Mouse (Mus musculus): ENCODE measurements around the gene Rnf207. TPM values are rescaled to one million over a fixed set of nuclear protein-coding genes. Genes with fewer than 3 reads are reported as not detected.

The Rnf207 gene
- total RNA-seq, 2 experiments from 2014 or later: not detected

DNA sequence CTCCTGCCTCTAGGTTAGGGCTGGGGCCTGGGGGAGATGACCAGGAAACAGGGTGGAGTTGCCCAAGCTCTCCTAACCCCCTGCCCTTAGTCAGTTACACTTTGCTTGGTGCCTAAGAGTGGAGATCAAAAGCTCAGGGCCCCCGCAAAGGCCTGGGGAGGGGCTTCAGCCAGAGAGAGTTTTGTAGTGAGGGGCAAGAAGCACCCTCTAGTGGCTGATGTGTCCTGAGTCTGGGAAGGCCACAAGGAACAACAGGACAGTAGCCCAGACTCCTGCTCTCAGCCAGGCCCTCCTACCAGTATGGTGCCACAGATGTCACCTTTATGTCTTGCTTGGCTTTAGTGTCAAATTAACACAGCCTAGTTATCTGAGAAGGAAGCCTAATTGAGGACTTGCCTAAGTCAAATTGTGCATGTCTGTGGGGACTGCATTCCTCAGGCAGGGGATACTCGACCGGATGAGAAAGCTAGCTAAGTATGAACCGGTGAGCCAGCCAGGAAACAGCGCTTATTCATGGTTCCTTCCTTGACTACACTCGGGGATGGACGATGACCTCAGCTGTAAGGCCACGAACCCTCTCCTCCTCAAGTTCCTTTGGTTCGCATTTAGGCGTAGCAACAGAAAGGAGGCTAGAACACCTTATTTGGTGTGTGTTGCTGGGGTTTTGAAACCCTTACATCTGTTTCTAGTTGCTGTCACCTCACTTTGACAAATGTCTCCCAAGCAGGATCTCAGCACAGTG is 24.4 kb downstream of the Rnf207 start:
- DNase-seq: no peak

- no peak for DNase-seq
Observed at GRCm38 (mm10) chr4:152292102-152292765, 26.6 kb downstream of the Rnf207 start.

DNA sequence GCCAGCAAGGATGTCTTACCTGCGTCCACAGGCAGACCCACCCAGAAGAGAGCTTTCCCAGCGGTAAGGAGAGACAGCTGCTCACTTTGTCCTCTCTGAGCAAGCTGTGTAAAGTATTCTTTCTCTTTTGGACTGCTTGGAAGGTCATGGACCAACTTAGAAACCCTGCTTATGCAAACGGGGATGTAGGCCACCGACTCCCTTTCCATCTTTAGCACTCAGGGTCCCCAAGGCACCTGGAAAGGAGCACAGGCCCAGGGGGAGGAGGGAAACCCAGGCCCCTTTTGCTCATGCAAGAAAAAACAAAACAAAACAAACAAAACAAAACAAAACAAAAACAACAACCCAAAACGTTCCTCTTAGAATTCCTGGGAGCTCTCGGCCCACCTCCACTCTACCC is 27.2 kb downstream of the Rnf207 start, which contains the start of gene Hes3:
Gene Hes3, minus strand, starts transcription at position 101 of the 400 bp plus-strand sequence.
- no peak for DNase-seq

DNA sequence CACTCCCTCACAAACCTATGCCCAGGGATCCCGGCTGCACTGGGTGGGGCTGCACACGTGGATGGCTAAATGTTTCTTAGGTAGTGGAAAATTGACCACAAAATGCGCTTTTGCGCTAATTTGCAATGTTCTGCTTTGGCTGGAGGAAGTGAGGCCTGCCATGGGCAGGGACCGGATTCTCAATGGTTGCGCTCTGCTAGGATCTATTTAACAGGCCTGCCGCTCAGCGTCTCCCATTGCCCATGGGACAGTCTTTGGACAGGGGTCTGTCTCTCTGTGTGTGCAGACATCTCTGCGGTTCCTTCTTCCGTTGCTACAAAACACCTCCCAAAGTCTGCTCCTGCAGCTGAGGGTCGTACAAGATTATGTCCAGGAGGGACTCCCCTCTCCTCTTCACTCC is 27.8 kb downstream of the Rnf207 start:
- no peak for DNase-seq

- DNase-seq: no peak
Observed at GRCm38 (mm10) chr4:152290385-152290784, 28.4 kb downstream of the Rnf207 start.

- DNase-seq: no peak
Observed at GRCm38 (mm10) chr4:152288398-152288945, 30.3 kb downstream of the Rnf207 start.

DNA sequence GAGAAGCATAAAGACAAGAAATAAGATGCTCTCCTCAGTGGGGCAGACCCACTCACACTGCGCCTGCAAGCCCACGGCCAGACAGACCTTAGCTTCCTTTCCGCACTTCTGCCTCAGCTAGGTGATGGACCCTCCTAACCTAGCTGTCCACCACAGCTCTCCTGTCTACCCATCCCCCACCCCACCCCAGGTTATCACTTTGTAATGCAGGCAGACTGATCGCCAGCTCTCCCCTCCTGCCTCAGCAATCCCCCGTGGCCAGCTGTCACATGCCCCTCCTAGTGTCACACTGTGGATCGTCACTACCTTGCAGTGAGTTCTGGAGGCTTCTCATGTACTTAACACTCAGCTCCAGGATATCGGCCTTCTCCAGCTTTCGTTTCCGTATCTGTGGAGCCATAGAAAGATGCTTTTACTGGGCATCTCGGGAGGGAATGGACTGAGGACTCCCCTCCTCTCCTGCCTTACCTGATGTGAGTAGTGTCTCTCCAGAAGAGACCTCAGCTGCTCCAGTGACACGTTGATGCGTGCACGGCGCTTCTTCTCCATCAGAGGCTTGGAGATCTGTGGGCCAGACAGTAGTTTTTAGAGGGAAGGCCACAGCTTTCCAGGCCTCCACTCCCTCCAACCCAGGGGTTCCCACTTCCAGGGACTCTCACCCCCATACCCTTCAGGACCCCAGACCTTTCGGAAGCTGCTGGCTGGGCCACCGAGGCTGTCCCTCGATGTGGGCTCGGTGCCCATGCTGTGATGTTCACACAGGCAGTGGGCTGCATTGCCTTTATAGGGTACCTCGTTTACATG is 31.3 kb downstream of the Rnf207 start:
- DNase-seq: no peak

- DNase-seq: peak; percentile 38
Observed at GRCm38 (mm10) chr4:152286887-152287286, 31.9 kb downstream of the Rnf207 start.

GRCm38 (mm10) chr4:152286183-152286582 is 32.6 kb downstream of the Rnf207 start:
- no peak for DNase-seq

DNA sequence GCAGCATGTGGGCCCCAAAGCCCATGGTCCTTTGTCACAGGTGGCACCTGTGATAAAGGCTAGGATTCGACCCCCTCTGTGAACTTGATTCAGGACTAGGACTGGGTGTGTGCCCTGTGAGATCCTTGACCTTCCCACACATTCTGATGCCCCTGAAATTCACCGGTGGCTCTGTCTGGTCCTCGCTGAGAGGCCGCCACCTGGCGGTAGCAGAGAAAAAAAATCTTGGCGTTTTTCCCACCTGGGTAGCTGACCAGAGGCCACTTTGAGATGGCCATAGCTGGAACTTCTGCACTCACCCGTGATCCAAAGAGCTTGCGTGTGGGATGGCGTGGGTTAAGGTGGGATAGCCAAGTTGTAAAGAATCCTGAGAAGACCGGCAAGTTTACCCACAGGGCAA is 33.3 kb downstream of the Rnf207 start:
- DNase-seq: peak; percentile 55

- peak; percentile 80 for DNase-seq
Observed at GRCm38 (mm10) chr4:152283186-152283950, 35.4 kb downstream of the Rnf207 start.

GRCm38 (mm10) chr4:152282721-152283120 is 36.1 kb downstream of the Rnf207 start:
- DNase-seq: no peak

DNA sequence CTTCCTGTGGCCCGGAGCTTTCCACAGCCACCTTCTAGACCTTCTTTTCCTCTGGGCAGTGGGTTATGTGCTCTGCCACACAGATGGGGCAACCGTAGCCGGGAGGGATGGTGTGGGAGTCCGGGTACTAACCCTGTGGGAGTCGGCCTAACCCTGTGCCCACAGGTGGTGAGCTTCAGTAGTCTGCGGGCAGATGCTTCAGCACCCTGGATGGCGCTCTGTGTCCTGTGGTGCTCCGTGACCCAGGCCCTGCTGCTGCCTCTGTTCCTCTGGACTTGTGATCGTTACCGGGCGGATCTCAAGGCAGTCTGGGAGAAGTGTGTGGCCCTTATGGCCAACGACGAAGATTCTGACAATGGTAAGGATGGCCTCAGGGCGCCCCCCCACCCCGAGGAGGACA is 37.2 kb downstream of the Rnf207 start:
- DNase-seq: no peak

- no peak for DNase-seq
Observed at GRCm38 (mm10) chr4:152278986-152279385, 39.8 kb downstream of the Rnf207 start.

DNA sequence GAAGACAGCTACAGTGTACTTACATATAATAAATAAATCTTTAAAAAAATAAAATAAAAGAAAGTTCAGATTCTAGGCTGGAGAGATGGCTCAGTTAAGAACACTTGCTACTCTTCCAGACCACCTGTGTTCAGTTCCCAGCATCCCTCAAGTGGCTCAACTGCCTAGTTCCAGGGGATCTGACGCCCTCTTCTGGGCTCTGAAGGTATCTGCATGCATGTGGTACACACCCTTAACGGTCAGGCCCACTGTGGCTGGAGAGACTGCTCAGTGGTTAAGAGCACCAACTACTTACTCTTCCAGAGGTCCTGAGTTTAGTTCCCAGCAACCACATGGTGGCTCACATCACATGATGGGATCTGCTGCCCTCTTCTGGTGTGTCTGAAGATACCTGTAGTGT is 40.9 kb downstream of the Rnf207 start:
- DNase-seq: no peak

- DNase-seq: no peak
Observed at GRCm38 (mm10) chr4:152276389-152277347, 42.1 kb downstream of the Rnf207 start.

DNA sequence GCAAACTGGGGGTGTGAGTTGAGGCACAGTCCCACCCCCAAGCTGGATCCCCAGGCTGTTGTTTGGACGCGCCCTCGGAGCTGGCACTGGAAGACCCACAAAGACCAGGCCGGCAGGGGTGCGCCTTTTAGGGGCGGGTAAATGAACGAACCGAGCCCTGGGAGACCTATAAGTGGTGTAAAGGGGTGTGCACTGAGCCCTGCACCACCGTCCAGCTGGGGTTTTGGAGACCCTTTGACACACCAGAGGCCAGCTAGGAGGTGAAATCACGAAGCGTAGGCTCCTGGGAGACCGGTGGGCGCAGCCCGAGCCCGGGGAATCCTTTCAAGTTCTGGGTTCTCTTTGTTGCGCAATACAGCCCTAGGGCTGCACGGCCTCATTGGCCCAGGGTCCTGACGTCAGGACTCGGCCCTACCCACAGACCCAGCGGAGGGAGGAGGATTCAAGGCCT is 44.1 kb downstream of the Rnf207 start:
- peak; percentile 65 for DNase-seq

DNA sequence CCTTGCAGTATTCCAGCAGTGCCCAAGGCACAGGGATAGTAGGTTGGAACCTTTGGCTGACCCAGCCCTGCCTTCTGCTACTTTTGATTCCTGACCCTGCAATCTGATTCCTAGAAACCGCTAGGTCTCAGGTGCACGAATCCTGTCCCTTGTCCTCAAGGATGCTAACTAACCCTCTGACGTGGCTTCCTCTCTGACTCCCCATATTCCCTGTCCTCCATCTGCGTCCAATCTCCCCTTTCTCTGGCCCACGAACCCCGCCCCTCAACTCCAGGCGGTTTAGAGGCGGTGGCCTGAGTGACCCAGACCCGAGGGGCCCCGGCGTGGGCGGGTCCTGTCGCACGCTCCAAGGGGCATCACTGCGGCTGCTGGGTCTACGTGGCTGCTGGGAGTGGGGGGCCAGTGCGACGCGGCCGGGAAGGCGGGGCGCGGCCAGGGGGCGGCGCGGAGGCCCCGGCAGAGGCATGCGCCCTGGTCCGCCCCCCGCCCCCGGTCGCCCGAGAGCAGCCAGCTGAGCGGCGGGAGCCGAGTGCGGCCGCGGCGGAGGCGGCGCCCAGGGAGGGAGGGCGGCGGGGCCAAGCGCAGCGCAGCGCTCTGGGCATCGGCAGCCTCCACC is 45.1 kb downstream of the Rnf207 start, which contains the start of gene Gpr153:
Gene Gpr153, plus strand, starts transcription at position 612 of the 616 bp plus-strand sequence.
- peak; percentile 77 for DNase-seq

DNA sequence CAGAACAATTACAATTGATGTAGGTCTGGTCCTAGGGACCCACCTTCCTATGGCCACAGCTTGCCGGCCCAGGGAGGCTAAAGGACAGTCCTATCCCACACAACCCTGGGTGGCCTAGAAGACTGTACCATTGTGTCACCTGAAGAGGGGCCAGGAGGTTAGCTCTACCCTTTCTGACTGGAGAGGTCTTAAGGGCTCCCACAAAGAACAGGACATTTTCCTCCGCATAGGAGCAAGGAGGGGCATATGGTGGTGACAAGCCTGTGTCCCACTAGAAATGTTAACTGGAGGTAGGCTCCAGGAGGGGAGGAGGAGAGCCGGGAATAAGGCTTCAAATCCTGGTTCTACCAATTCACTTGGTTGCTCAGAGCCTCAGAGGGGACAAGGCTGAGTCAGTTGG is 45.6 kb downstream of the Rnf207 start:
- DNase-seq: no peak

All from gastrocnemius, postnatal 25 days (tissue).